Mouse (Mus musculus): ENCODE measurements around the gene Ptgs2.

Ptgs2 gene

DNA sequence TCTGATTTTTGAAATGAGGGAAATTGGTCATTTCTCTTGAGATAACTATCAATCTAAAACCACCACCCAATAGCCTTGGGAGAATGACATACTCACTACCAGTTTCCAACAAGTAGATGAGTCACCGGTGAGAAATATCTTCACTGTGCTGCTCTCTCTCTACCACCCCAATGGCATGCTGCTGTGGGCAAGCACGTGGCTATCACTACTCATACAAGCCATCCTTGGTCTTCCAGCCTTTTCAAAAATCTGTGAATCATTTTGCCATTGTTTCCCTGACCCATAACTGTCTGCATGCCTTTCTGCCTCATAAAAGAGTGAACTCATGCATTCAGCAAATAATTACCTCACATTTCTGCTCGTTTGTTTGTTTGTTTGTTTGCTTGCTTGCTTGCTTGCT lies 51.6 kb downstream of the Ptgs2 start:
- DNase-seq: no peak

Measured in heart, adult 11 months (tissue).